Mouse (Mus musculus) stomach, postnatal 0 days (tissue): ENCODE measurements around the gene Eif3k. TPM values are rescaled to one million over a fixed set of nuclear protein-coding genes. Genes with fewer than 3 reads are reported as not detected.
A peak's percentile ranks its signal among the peaks of the same experiment; 100 is the strongest.

ENCODE experiments used
- ATAC-seq: fragments of 200-750 bp; cut with Nextera tagmentation; 2 replicates; pipeline ENCODE4 v1.8.0; 2017; ENCODE audit not compliant: low FRiP score, low TSS enrichment
- DNase-seq: peaks from one replicate; pipeline ENCODE4 v3.0.0-alpha.2; 2016; ENCODE audit warnings: low spot score
- H3K27ac ChIP-seq: fragments of 300-500 bp; sonication (generic); replicated peaks from 2 replicates; pipeline ENCODE4 v1.5.1; 2014; ENCODE audit warnings: mild to moderate bottlenecking, control low read depth
- H3K27me3 ChIP-seq: fragments of 300-500 bp; sonication (generic); 2 replicates; pipeline ENCODE4 v1.6.1; 2014; ENCODE audit warnings: low read length; ENCODE audit not compliant: control insufficient read depth, insufficient read depth
- H3K36me3 ChIP-seq: fragments of 300-500 bp; sonication (generic); 2 replicates; pipeline ENCODE4 v1.6.1; 2014; ENCODE audit warnings: low read length, mixed read lengths; ENCODE audit not compliant: control insufficient read depth, insufficient read depth
- H3K4me1 ChIP-seq: fragments of 300-500 bp; sonication (generic); replicated peaks from 2 replicates; pipeline ENCODE4 v1.6.1; 2014; ENCODE audit warnings: antibody characterized with exemption; ENCODE audit not compliant: control insufficient read depth, insufficient read depth
- H3K4me2 ChIP-seq: fragments of 300-500 bp; sonication (generic); replicated peaks from 2 replicates; pipeline ENCODE4 v1.6.1; 2014; ENCODE audit warnings: low read depth, mild to moderate bottlenecking, control low read depth, moderate library complexity
- H3K4me3 ChIP-seq: fragments of 300-500 bp; sonication (generic); 2 replicates; pipeline ENCODE4 v1.5.1; 2014; ENCODE audit warnings: low read depth, low read length, control low read depth
- H3K9ac ChIP-seq: fragments of 300-500 bp; sonication (generic); 2 replicates; pipeline ENCODE4 v1.6.1; 2014; ENCODE audit warnings: mild to moderate bottlenecking, low read length, control low read depth, mixed read lengths
- H3K9me3 ChIP-seq: fragments of 300-500 bp; sonication (generic); 2 replicates; pipeline ENCODE4 v1.6.1; 2016; ENCODE audit warnings: low read length; ENCODE audit not compliant: control insufficient read depth
- CTCF ChIP-seq: IDR thresholded peaks from 2 replicates; pipeline ENCODE4 v1.5.1; 2016; ENCODE audit warnings: antibody characterized with exemption, low read depth, mild to moderate bottlenecking, moderate library complexity
- EP300 ChIP-seq: optimal IDR thresholded peaks from 2 replicates; pipeline ENCODE3; 2016; ENCODE audit warnings: antibody characterized with exemption
- WGBS: fragments of 180-500 bp; shearing (Covaris S2); extraction: QIAGEN DNeasy Blood & Tissue Kit; methylation state at CpG from one replicate; pipeline ENCODE4 v1.1.7; 2014; 5-methylcytosine and 5-hydroxymethylcytosine counted together
- polyA plus RNA-seq: library from polyadenylated mRNA; unstranded; fragments of >200 nt; fragmentation: Nextera tagmentation; extraction: Ambion mirVana; gene quantifications from 2 replicates; pipeline ENCODE4 v1.2.1, GENCODE M21; 2015

Gene Eif3k
- polyA plus RNA-seq, 1 experiment from 2014 or later = 295 TPM

DNA sequence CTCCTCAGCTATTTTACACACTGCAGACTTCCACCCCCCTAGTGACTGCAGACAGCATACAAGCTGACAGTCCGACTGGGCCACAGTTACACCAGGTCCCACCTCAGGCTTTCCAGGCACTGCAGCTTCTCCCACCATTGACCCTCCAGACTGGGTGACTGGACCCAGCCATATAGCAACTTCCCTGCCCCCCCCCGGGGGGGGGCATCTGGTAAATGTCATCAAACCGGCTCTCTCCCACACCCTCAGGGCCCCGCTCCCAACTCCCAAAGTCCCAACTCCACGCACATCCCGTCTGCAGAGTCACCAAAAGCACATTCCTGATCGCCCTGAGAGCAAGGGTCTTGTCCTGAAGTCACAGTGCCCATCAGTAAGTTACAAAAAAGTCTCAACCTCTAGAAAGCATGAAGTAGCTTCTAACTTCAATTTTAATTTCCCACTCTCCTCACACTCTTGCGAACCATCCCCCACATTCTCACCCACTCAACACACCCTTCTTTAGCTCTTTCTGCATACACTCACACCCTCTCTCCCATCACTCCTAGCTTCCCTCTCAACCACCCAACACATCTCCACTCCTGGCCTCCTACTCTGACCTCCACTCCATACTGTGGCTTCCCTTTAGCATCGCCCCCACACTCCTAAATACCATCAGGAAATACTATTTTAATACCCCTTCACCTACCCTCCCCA, 21.2 kb downstream of the Eif3k start:
- Histone ChIP-seq H3K36me3 (no peaks in the 10 kb centered on the region), H3K27ac (peak overlapping the region; percentile 94), H3K4me2 (peak overlapping the region; percentile 86), H3K4me1 (peaks cover 15% of the 10 kb centered on the region), H3K9me3 (no peaks in the 10 kb centered on the region), H3K9ac (peak overlapping the region; percentile 98), H3K4me3 (peak overlapping the region; percentile 100), H3K27me3 (no peaks in the 10 kb centered on the region)
- WGBS = 6% methylated on average over 9 of the region's 9 CpGs
- TF ChIP-seq CTCF (no peak), EP300 (no peak)
- ATAC-seq = no peak
- peak; percentile 38 for DNase-seq

DNA sequence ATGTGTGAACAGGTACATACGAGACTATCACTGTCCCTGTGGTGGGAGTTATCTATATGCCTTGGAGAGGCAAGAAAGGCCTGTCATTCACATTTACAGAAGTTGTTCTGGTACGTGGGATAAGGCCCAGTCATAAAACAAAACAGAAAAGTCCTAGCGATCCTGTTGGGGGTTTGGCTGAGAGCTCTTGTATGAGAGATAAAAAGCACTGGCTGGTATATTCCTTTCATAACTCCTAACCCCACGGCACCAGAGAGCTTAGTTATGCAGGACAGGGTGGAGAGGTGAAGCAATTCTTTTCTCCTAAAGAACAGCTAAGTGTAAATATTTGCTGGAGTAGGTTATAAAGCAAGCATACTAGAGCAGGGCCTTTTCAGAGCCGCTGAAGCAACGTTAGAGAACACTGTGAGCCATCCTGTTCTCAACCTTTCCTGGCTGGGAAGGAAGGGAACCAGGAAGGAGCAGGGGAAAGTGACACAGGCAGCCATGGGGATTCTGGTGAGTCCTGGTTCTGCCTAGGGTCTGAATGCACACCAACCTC, 22.1 kb downstream of the Eif3k start:
- peaks cover 15% of the 10 kb centered on the region for H3K4me1 ChIP-seq

GRCm38 (mm10) chr7:28958770-28959169, 22.9 kb downstream of the Eif3k start:
- peak overlapping the region; percentile 94 for H3K27ac ChIP-seq
- no peak for TF ChIP-seq CTCF
- no peak for TF ChIP-seq EP300
- ATAC-seq (no peak), DNase-seq (no peak)
- H3K4me1 ChIP-seq = peaks cover 15% of the 10 kb centered on the region
- 19% methylated on average over 1 of the region's 1 CpGs for whole genome bisulfite sequencing
- H3K36me3 ChIP-seq = no peaks in the 10 kb centered on the region; the same call in 1 of the 2 replicates
- no peaks in the 10 kb centered on the region for H3K9me3 ChIP-seq
- H3K9ac ChIP-seq = peak overlapping the region; percentile 98; the same call in 1 of the 2 replicates
- H3K4me2 ChIP-seq = peak overlapping the region; percentile 86
- H3K27me3 ChIP-seq = no peaks in the 10 kb centered on the region
- H3K4me3 ChIP-seq = peak overlapping the region; percentile 100

More for the DNA sequence above, 22.1 kb downstream of the Eif3k start:
- Histone ChIP-seq H3K27ac (peak overlapping the region; percentile 94), H3K4me2 (peak overlapping the region; percentile 86), H3K4me3 (peak overlapping the region; percentile 100), H3K27me3 (no peaks in the 10 kb centered on the region), H3K36me3 (no peaks in the 10 kb centered on the region; the same call in 1 of the 2 replicates), H3K9ac (peak overlapping the region; percentile 98), H3K9me3 (no peaks in the 10 kb centered on the region)
- ATAC-seq = peak; percentile 52
- TF ChIP-seq EP300 = no peak
- TF ChIP-seq CTCF = no peak
- DNase-seq = peak; percentile 74
- WGBS = 8% methylated on average over 6 of the region's 6 CpGs

DNA sequence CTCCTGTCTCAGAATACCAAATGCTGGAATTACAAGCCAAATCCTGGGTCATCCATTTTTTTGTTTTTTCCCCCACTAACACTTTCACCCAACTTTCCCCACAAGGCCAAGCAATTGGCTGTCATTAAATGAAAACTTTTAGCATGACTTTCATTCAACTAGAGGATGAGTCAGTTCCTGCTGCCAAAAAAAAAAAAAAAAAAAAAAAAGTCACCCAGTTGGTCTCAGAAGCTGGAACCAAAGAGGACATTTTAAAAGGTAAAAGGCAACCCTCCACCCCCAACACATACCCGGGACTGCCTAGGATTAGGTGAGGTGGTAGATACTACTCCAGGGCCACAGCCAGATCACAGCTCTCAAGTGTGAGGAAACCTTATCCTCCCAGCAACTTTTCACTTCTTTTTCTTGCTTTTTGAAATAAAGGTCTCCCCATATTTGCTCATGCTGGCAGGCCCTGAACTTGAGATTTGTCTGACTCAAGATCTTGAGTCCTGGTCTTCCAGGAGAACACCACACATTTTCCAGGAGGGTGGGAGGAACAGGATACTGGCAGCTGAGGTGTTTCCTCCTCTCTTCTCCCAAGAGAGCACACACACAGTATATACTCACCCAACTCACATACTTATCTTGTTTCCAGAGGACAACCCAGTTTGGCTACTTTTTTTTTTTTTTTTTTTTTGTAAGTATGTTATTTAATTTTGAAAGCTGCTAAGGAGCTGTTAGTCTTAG, 23.5 kb downstream of the Eif3k start:
- DNase-seq (no peak), ATAC-seq (no peak)
- Histone ChIP-seq H3K9ac (no peak overlapping the region), H3K27ac (peak overlapping the region; percentile 94), H3K4me2 (peak overlapping the region; percentile 86), H3K9me3 (no peaks in the 10 kb centered on the region), H3K4me1 (peaks cover 15% of the 10 kb centered on the region), H3K4me3 (0 out of 2 replicates have a peak overlapping the region, but pooled peaks have one; percentile 100), H3K27me3 (no peaks in the 10 kb centered on the region), H3K36me3 (no peaks in the 10 kb centered on the region; the same call in 1 of the 2 replicates)
- 18% methylated on average over 1 of the region's 1 CpGs for WGBS
- TF ChIP-seq CTCF (no peak), EP300 (no peak)

GRCm38 (mm10) chr7:28957286-28957685, 24.4 kb downstream of the Eif3k start:
- Histone ChIP-seq H3K4me2 (no peak overlapping the region), H3K36me3 (no peaks in the 10 kb centered on the region; the same call in 1 of the 2 replicates), H3K9me3 (no peaks in the 10 kb centered on the region), H3K27ac (0 out of 2 replicates have a peak overlapping the region, but pooled peaks have one; percentile 6), H3K9ac (no peak overlapping the region), H3K4me1 (peaks cover 19% of the 10 kb centered on the region), H3K27me3 (no peaks in the 10 kb centered on the region), H3K4me3 (no peak overlapping the region)
- DNase-seq (no peak), ATAC-seq (no peak)
- TF ChIP-seq EP300 (no peak), CTCF (no peak)
- WGBS = 54% methylated on average over 6 of the region's 6 CpGs
